Mouse (Mus musculus): ENCODE results near the gene Pitpnb.

DNA sequence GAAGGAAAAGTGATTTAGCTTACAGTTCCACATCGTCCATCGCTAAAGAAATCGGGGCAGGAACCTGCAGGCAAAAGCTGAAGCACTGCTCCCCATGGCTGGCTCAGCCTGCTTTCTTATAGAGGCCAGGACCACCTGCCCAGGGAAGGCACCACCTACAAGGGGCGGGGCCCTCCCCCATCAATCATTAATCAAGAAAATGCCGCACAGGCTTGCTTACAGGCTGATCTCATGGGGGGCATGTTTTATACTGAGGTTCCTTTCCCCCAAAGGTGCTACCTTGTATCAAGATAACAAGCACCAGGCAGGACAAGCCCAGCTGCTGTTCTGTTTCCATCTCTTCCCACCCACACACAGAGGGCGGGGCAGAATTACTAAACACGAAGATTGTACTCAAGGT, 31.9 kb upstream of the Pitpnb start:
- TF ChIP-seq CTCF (IDR thresholded peaks at IDR 0.05; ENCODE audit: control insufficient read depth, insufficient read depth, insufficient replicate concordance, low read depth, low read length) (no peak), POLR2A (IDR thresholded peaks at IDR 0.05; ENCODE audit: control insufficient read depth, low read depth, low read length) (no peak)
